23 mouse cellular contexts compared by ENCODE assay signal in the genomic region with DNA sequence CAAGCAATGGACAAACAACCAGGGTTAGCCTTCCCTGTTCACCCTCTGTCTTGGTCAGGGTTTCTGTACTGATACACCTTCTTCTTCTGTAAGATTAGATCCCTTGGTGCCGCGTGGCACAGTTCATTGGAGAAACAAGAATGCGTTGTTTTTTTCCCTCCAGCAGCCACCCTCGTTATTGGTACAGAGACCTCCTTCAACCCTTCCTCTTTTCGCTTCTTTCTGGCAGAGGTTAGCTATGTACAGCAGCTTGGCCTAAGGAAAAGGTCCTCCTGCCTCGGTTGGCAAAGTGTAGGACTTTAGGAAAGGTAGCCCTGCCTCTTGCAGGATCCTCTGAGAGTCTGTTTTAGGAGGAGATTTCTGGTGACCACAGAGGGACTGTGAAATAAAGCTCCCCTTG. TPM values are rescaled to one million over a fixed set of nuclear protein-coding genes. Genes with fewer than 3 reads are reported as not detected.
DNase-seq lines count a peak whose midpoint lies in the region; ATAC-seq and TF ChIP-seq lines count a peak whose summit lies in the region.
"Had no signal": no experiment of that assay in that cellular context is flagged by ENCODE, and none has a peak within 500 bp of the region (broad histone marks: within the 10 kb centered on the region; RNA-seq: fewer than 3 reads in every experiment).

No protein-coding gene starts in this region.

- no peaks in the 10 kb centered on the region for H3K27me3 ChIP-seq in small intestine, adult 2 months (ENCODE audit: control insufficient read depth, insufficient read depth, low read length)
- H3K27me3 ChIP-seq: embryonic facial prominence, embryonic 13.5 days; embryonic facial prominence, embryonic 15.5 days; forebrain, embryonic 12.5 days had no signal

- H3K4me1 ChIP-seq in bone marrow macrophage, adult 2 months (ENCODE audit: control insufficient read depth, insufficient read depth, low read length): peaks cover 31% of the 10 kb centered on the region
- peaks cover 10% of the 10 kb centered on the region; the same call in 1 of the 2 replicates for H3K4me1 ChIP-seq in small intestine, adult 2 months (ENCODE audit: control insufficient read depth, insufficient read depth, insufficient read length, low read length)
- H3K4me1 ChIP-seq: forebrain, embryonic 10.5 days had no signal

- no peak for TF ChIP-seq CTCF in bone marrow macrophage, adult 2 months (IDR thresholded peaks at IDR 0.05; ENCODE audit: low read depth, low read length)
- no peak for TF ChIP-seq CTCF in small intestine, adult 2 months (IDR thresholded peaks at IDR 0.05; ENCODE audit: extremely low read depth, insufficient read length, insufficient replicate concordance, low read depth, low read length)

- DNase-seq in adrenal gland, postnatal 4 days (ENCODE audit: low spot score in 2 of 2): no peak
- DNase-seq in adipocyte (ENCODE audit: low spot score): no peak
- no peak for DNase-seq in thymus, postnatal 14 days
- DNase-seq: adrenal gland, adult 8-10 months; adrenal gland, postnatal 14 days; adrenal gland, postnatal 36 days; cerebellum, adult 11-12 months; cerebellum, adult 2 months; cerebellum, adult 9-10 months; cerebellum, postnatal 10 days; cerebellum, postnatal 25 days; embryo, embryonic 11 days had no signal

- H3K36me3 ChIP-seq in small intestine, adult 2 months (ENCODE audit: control insufficient read depth, insufficient read depth, low read length): no peaks in the 10 kb centered on the region
- H3K36me3 ChIP-seq: embryonic facial prominence, embryonic 13.5 days; embryonic facial prominence, embryonic 15.5 days; forebrain, embryonic 10.5 days; forebrain, embryonic 12.5 days had no signal

- peak overlapping the region; percentile 81 for H3K27ac ChIP-seq in bone marrow macrophage, adult 2 months (ENCODE audit: insufficient read depth, low read depth, low read length)
- H3K27ac ChIP-seq in small intestine, adult 2 months (ENCODE audit: insufficient read depth, low read depth, low read length): peak overlapping the region; percentile 89
- H3K27ac ChIP-seq: embryonic facial prominence, embryonic 13.5 days; embryonic facial prominence, embryonic 15.5 days; forebrain, embryonic 10.5 days; forebrain, embryonic 12.5 days had no signal

- WGBS in small intestine, adult 2 months: 67% methylated on average over 6 of the region's 6 CpGs

- ATAC-seq in common myeloid progenitor, adult 5-6 weeks (replicated peaks; ENCODE audit: low read depth, poor library complexity, severe bottlenecking): peak; percentile 39; the same call in 1 of the 2 replicates
- ATAC-seq in megakaryocyte, adult 5-6 weeks (ENCODE audit: poor library complexity, severe bottlenecking): peak; percentile 44; the same call in 1 of the 2 replicates
- ATAC-seq: forebrain, embryonic 14.5 days; forebrain, embryonic 16.5 days had no signal

- no peak overlapping the region for H3K4me3 ChIP-seq in bone marrow macrophage, adult 2 months (ENCODE audit: insufficient read depth, low read length)
- no peak overlapping the region for H3K4me3 ChIP-seq in small intestine, adult 2 months (ENCODE audit: low read depth, low read length)
- H3K4me3 ChIP-seq: embryonic facial prominence, embryonic 13.5 days; embryonic facial prominence, embryonic 15.5 days; erythroblast, embryonic 14.5 days; forebrain, embryonic 10.5 days; forebrain, embryonic 12.5 days had no signal

- no peak for TF ChIP-seq POLR2A in bone marrow macrophage, adult 2 months (IDR thresholded peaks at IDR 0.05; ENCODE audit: borderline replicate concordance, low read depth, low read length)
- no peak for TF ChIP-seq POLR2A in small intestine, adult 2 months (IDR thresholded peaks at IDR 0.05; ENCODE audit: low read depth, low read length)

RNA-seq across cellular contexts. Expression of gene Ada, which starts 10.6 kb away (rescaled TPM):
- 3.3 and 5.3 TPM in 2 replicates for polyA plus RNA-seq in bone marrow macrophage, adult 2 months (2012; ENCODE audit: insufficient read depth, insufficient read length, missing spikeins)
- 16.9 and 17.6 TPM in 2 replicates for total RNA-seq in common myeloid progenitor, adult 5-6 weeks (2017)
- total RNA-seq in megakaryocyte, adult 5-6 weeks (2015): 3.7 and 5.3 TPM in 2 replicates
- 6.1 and 7.6 TPM in 2 replicates for total RNA-seq in megakaryocyte, adult 5-6 weeks (2017)
- polyA plus RNA-seq in small intestine, adult 2 months (2012; rRNA removed): 414 and 869 TPM in 2 replicates
- 1 to 10 TPM; 6.1 TPM for total RNA-seq in adrenal gland, postnatal 4 days (2021)
